Mouse (Mus musculus) ES-E14 (cell line): ENCODE measurements around the gene Shld1.

Experiments
- CHD2 ChIP-seq: IDR thresholded peaks from 2 replicates; pipeline ENCODE4 v1.6.1; 2014; ENCODE audit warnings: mild to moderate bottlenecking, low read depth, low read length, inconsistent platforms
- HCFC1 ChIP-seq: IDR thresholded peaks from 2 replicates; pipeline ENCODE4 v1.6.1; 2012; ENCODE audit warnings: low read length, inconsistent platforms, borderline replicate concordance; ENCODE audit not compliant: insufficient read depth
- MAFK ChIP-seq: IDR thresholded peaks from 2 replicates; pipeline ENCODE4 v1.6.1; 2014; ENCODE audit warnings: mild to moderate bottlenecking, low read depth, low read length, inconsistent platforms; ENCODE audit not compliant: insufficient read depth
- ZNF384 ChIP-seq: IDR thresholded peaks from 2 replicates; pipeline ENCODE4 v1.6.1; 2012; ENCODE audit warnings: low read depth, low read length, inconsistent platforms

- TF ChIP-seq CHD2 (no peak), ZNF384 (no peak), HCFC1 (no peak), MAFK (no peak)
These were observed 10.6 kb upstream of the Shld1 start for GRCm38 (mm10) chr2:132676111-132676510.
